Mouse (Mus musculus) cerebellum, adult 18-20 months (tissue): Measurements from ENCODE around the gene Polr1d.

Experiments used
- DNase-seq, 2 experiments: peaks; one replicate each; pipeline ENCODE4 v3.0.0; 2021

Gene Polr1d

DNA sequence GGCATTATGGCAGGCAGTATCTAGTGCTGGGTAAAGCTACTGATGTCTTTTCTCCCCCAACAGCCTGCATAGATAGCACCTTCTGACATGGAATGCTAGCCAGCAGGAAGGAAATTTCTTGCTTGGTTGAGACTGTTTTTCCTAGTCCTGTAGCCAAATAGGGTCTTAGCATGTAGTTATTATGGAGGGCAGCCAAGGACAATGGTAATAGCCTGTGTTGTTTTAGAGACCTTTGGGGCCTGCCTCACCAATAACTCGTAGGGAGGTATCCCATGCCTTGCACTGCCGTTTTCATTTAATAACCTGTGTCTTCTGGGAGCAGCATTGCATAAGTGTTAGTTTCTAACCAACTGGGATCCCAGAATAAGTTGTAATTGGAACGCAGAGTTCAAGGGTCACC is 13.0 kb downstream of the Polr1d start:
- no peak for DNase-seq

DNA sequence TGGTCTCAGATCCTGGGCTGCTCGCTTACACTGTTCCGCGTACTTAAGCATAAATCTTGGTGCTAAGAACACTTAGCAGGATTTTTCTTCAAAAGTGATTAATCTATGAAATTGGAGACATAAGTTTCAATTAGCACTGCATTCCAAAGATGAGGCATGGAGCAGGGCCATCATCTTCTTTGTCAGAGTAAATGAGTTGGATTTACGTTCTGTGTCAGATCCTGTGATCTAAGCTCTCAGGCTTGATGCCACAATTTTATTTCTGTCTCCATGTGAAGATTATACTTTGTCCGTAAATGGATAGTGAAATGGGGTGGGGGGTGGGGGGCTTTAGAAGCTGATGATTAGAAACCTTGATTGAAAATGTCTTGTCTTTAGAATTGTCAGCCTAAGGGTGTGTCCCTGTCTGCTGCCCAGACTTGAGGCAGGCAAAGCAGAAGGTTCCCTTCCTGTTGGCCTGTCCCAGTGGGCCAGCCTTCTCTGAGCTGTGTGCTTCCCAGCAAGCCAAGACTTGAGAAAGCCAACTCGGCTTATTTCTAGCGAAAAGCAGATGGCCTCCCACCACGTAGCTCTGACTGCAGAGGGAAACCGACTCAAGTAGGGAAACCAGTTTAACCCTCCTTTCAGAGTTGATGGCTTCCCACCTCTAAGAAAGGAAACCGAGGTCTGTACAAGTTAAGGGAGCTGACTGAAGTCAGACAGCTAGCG is 13.6 kb downstream of the Polr1d start:
- DNase-seq = peak; percentile 80 to 89

DNA sequence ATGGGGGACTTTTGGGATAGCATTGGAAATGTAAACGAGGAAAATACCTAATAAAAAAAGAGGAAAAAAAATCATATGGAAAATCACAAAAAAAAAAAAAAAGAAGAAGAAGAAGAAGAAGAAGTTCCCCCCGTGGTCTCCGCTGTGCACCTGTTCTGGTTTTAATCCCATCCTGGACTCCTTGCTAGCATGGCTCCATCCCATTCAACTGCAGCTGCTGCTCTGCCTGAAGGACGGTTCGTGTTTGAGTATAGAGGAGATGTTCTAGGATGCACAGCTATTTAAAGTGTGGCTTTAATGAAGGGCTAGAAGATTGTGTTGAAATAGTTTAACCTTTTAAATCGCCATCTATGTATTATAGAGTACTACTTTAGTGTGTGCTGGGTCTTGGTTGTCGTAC is 15.6 kb downstream of the Polr1d start:
- no peak for DNase-seq

DNA sequence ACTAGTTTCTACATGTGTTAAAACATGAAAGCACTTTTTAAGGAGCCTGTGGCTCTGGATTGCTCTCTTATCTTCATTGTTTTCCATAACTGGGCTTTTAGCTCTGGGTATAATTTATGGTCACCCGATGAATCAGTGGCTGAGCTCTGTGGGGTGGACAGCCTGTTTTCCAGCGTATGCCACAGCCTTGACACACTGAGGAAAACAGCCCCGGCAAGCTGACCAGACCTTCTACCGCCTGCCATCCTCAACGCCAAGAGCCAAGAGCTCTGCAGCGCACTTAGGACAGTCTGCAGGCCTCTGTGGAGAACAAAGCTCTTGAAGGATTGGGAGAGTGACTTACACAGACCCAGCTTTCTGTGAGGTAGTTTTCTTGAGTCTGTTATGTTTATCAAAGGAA is 17.4 kb downstream of the Polr1d start:
- DNase-seq = peak in 1 of 2 experiments; percentile 41

DNA sequence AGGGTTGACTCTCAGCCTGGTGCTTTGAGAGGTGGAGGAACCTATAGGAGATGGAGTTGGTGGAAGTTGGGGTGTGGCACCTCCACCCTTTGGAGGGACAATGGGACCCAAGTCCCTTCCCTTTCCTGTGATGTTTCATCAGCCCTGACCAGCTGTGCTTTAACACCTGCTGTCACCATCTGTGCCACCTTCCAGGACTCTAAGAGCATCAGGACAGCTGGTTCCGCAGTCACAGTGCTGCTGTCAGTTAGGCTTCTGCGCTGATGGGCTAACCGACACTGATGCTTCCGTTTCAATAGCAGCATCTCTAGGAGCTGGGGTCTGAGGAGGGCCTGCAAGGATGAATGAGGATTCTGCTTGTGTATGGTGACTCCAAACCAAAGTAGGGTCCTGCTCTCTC is 19.7 kb downstream of the Polr1d start:
- DNase-seq = no peak

GRCm38 (mm10) chr5:147098667-147099066 is 21.8 kb downstream of the Polr1d start:
- DNase-seq = no peak

DNA sequence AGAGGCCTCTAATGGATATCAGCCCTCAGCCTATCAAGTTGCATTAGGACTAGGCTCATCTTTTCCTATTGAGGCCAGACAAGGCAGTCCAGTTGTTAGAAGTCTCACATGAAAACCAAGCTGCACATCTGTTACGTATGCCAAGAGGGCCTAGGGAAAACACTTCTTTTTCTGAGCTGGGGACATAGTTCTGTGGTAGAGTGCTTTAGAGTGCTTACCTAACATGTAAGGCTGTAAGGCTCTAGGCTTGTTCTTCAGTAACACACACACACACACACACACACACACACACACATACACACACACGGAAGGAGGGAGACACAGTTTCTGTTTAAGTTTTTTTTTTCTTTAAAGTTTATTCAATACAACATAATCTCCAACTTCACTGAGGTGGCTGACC is 23.3 kb downstream of the Polr1d start:
- DNase-seq = no peak

DNA sequence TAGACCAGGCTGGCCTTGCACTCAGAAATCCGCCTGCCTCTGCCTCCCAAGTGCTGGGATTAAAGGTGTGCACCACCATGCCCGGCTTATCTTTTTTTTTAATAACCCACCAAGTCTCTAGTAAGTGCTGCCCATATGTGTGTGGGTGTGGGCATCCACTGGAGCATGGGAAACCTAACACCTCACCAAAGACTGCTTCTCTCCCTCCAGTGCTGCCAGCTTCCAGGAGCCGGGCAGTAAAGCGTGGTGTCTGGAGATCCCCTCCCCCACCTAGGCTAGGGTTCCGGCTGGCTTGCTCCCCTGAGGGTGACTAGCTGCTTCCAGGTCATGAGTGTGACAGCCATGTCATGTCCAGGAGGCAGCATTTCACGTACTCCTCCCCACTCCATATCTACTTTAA is 25.4 kb downstream of the Polr1d start:
- DNase-seq = no peak

DNA sequence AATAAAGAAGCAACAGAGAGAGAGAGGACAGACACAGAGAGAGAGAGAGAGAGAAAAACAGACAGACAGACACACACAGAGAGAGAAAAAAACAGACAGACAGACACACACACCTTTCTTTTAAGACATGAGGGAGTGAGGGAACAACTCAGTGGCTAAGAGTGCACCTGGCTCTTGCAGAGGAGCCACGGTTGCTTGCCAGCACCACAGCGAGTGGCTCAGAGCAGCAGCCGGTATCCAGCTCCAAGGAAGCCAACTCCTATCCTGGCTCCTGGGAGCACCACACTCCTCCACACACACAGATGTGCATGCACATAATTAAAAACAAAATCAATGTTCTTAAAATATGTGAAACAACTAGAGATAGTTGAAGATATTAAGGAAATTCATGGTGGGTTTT is 30.4 kb downstream of the Polr1d start:
- peak; percentile 62 to 71 for DNase-seq

DNA sequence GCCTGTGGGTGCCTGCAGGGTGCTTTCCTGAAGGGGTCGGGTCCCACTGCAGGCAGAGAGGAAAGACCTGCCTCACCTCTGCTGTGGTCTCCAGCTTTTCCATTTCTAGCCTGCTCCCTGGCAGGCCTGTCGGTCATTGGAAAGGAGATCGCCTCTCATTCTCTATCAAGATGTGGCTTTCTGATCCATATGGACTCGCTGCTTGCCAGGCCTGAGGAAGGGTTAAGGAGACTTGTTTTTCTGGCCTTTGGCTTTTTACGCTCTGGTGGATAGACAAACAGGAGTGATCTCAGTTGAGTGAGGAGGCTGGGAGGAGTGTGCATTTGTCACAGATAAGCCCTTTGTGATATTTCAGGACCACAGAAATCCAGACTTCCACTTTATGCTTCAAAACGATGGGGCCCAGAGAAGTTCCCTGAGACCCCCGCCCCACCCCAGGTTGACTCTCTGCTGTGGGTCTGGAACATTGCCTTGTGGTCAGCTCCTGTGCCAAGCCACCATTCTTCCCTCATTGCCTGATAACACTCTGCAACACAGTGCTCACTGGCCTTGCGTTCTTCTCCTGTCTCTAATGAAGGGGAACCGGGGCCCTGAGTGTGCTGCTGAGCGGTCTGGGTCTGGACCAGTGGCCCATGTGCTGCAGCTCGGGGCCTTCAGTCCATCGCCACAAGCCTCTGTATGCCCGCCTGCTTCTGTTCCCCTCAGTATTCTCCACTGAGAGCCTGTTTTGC is 32.2 kb downstream of the Polr1d start:
- peak in 1 of 2 experiments; percentile 26 for DNase-seq

DNA sequence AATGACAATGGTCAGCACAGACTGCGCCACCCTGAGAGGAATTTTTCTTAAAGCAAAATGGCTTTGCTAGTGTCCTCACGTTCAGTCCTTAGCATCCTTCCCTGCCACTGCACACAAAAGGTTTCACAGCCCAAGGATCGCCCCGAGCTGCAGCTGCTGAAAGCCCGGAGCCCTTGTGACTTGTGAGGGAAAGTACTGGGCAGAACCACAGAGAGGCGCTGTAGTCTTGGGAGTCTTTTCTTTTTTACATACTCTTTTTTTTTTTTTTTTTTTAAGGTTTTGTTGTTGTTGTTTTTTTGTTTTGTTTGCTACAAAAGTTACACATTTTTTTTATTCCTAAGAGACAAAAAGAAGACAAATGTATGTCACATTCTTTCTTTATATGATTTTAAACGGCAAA is 37.9 kb downstream of the Polr1d start:
- no peak for DNase-seq

GRCm38 (mm10) chr5:147115631-147116030 is 38.8 kb downstream of the Polr1d start:
- DNase-seq = no peak

DNA sequence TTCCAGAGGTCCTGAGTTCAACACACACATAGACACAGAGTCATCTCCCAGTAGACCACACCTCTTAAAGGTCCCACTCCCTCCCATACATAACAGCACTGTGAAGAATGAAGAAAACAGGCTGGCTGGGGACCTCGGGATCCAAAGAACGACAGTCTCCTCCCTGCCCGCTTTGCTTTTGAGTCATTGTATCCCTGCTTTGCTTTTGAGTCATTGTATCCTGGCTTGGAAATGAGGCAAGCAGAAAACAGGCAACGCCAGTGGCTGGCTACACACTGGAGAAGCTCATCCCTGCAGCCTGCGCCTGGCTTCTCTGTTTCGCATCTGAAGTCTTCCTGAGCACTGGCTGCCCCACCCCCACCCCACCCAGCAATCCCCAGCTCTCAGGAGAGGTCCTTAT is 40.2 kb downstream of the Polr1d start:
- DNase-seq = no peak

DNA sequence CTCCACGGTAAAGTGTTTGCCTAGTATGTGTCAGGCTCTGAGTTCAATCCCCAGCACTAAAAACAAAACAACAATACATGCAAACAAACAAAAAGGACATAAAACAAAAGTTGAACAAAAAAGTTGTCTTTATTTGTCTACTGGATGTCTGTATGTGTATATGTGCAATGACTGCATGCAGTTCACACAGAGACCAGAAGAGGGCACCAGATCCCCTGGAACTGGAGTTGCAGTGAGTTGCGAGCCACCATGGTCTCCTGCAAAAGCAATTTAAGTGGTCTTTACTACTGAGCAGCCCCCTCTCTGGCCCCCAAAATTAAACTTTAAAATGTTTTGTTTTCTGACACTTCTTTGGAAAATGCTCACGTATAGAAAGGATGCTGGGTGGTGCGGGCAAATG is 44.3 kb downstream of the Polr1d start:
- DNase-seq = no peak

GRCm38 (mm10) chr5:147124794-147125193 is 47.9 kb downstream of the Polr1d start:
- DNase-seq = no peak

DNA sequence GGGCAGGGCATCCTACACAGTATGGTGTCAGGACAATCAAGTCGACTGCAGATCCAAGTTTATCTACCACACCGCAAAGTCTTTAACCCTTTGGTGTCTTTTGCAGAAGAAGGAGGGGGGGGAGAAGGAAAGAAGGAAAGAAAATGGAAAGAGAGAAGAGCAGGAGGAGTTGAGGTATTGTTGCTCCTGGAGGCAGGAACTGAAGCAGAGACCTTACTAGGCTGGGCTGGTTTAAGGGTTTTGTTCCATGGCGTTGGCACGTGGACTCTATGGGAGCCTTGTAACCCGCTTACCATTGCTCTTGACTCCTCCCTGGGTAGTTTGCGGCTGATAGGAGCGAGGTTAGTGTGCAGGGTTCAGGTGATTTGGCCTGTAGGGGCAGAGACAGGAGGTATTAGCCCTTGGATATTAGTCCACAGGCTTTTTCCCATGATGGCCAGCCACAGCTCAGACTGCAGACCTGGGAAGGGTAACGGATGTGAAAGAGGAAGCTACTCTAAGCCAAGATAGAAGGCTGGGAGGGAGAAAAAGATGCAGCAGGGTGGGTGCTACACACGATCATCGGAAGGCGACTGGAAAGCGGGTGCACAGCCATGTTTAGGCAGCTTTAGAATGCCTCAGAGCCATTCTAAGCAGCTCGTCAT is 48.8 kb downstream of the Polr1d start:
- no peak for DNase-seq

- DNase-seq = no peak
Observed at GRCm38 (mm10) chr5:147127860-147128259, 51.0 kb downstream of the Polr1d start.

DNA sequence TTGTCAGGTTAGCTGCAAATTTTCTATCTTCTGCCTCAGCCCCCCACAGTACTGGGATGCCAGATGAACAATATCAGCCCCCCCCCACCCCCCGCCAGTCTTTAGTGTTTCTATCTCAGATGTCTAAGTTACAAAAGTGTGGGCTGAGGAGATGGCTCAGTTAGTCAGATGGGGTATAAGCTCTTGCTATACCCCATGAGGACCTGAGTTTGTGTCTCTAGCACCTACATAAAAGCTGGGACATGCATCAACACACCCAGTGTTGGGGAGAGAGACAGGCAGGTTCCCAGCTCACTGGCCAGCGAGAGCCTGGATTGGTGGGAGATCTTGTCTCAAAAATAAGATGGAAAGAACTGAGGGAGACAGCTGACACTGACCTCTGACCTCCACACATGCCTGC is 52.6 kb downstream of the Polr1d start:
- no peak for DNase-seq

GRCm38 (mm10) chr5:147131912-147132311 is 55.1 kb downstream of the Polr1d start:
- DNase-seq = no peak

- DNase-seq = no peak
Observed at GRCm38 (mm10) chr5:147133662-147134061, 56.8 kb downstream of the Polr1d start.

GRCm38 (mm10) chr5:147134341-147135088 is 57.7 kb downstream of the Polr1d start:
- DNase-seq = no peak

DNA sequence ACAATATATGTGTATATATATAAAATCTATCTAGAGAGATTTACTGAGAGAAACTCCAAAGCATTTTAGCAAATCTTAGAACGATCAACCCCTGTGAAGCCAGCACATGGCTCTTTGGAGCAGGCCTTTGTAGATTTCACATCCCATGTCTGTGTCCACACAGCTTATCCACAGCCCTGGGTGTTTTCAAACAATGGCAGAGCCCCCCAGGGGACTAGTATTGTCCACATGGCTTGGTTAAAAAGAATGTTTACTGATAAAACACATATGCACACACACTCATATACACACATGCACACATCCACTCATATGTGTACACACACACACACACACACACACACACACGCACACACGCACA is 58.2 kb downstream of the Polr1d start:
- no peak for DNase-seq

DNA sequence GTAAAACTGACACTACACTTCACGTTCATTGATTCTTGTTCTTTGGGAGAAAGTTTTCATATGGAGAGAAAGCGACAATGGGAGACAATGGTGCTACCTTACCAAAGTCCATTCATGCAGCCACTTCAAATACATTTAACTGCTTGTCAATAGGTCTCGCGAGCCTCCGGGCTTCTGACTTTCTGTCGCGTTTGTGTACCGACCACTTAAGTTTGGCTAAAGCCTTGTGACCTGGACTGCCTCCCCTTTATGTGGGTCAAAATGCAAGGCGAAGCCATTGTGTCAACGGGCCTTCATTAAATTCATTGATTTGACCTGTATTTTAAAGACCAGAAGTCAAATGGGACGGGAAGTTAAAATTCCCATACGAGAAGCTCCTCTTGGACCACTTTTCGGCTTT is 59.1 kb downstream of the Polr1d start:
- no peak for DNase-seq

- DNase-seq = no peak
Observed at GRCm38 (mm10) chr5:147147340-147147739, 70.5 kb downstream of the Polr1d start.
